Mouse (Mus musculus) urinary bladder, postnatal 10 days (tissue): ENCODE results near the gene Cntnap2.

Source experiments
- DNase-seq: peaks from one replicate; pipeline ENCODE4 v3.0.0; 2022; ENCODE audit warnings: low spot score

Gene Cntnap2

DNA sequence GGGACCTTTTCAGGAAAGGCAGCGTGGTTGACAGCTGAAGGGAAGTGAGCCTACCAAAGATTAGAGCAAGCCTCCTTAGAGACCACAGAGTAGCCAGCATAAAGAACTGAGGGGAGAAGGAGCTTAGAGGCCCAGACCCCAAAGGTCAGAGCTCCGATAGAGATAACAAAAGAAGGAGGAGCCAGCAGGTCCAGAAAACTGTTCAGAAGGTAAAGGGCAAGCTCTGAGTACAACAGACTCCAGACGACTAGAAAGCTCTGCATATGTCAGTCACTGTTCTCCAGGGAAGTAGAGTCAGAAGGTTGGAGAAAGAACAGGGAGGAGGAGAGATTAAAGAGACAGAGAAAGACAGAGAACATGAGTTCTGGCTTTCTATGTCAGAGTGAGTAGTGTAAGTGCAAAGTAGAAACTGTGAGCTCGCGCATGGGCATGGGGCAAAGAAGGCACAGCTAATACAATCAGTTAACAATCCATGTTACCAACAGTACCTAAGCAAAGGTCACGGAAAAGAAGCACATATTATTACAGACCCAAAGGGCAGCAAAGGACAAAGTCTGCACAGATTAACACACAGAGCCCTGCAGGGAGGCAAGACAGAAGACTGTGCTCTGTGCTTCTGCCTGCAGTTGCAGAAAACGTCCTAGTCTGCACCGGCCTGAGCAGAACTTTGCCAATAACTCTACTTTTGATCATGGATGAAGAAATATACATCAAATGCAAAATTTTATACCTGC, 2247.1 kb downstream of the Cntnap2 start:
- no peak for DNase-seq

- DNase-seq = no peak
These were observed 2247.8 kb downstream of the Cntnap2 start for GRCm38 (mm10) chr6:47306954-47307353.

DNA sequence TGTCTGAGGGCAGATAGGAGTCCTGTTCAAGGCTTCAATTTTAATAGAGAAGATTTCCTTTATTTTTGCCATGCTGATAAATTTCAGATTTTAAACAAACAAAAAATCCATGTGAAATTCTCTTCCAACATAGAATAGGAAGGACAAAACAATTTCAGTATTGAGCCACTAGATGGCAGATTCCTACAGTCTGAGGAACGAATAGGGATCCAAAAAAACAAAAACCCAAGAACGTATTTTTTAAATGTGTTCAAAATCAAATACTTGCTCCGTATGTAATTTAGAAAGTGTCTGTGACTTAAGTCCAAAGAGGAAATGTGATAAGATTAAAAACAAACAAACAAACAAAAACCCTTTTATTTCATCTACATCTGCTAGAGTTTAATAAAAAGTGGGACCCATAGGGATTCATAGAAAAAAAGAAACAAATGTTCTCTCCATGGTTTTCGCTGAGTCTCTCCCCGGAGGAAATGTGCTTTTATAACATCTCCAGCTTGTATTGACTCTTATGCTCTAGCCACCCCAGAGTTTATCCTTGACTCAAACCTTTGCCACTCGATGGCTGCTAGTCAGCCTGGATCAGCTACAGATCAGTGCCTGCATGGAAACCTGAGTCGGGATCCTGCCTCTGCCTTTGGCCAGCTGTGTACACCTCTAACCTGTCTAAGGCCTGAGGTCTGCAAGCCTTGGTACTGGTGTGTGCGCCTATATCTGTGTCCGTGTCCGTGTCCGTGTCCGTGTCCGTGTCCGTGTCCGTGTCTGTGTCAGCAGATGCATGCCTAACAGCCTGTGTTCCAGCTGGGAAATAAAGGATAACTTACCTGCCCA, 2255.6 kb downstream of the Cntnap2 start:
- DNase-seq = no peak

DNA sequence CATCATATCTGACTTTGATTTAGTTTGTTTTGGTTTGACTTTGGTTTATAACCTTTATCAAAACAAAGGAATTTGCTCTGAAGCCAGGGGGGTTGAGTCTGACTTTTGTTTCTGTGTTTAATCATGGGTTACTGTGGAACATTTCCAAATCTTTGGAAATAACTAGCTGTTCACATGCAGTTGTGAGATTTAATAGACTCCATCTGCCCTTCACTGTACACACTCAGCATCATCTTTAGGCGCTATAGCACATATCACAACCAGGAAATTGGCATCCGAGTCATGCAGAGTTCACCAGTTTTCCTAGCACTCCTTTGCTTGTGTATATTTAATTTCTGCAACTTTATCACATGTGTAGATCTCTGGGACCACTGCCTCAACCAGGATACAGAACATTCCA, 2256.3 kb downstream of the Cntnap2 start:
- DNase-seq = no peak

- no peak for DNase-seq
These were observed 2258.1 kb downstream of the Cntnap2 start for GRCm38 (mm10) chr6:47317253-47317652.

- DNase-seq = no peak
These were observed 2259.5 kb downstream of the Cntnap2 start for GRCm38 (mm10) chr6:47318705-47319104.

DNA sequence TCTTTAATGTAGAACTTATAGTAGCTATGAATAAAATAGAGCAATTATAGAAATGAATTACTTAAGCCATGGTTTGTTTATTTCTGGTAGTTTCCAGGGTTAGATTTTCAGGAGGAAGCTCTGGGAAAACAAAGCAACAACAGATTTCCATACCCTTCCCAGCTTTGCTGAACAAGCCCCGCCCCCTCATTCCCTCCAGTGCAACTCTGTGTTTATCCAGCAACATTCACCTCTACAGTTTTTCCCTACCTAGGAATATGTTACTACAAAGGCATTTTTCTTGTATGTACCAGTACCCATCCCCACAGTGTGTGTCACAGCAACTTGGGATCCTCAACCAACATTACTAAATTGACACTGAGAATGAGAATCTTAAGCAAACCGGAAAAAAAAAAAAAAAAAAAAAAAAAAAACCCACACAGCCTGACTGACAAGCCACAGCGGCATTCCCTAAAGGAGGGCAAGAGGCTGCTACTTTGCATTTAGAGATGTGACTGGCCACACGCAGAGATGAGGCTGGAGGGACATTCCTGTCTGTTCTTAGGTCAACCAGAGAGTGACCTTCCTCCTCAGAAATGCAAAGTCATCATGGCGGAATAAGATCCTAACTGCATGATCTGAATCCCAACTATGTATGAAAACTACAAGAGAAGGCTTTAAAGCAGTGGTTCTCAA, 2260.3 kb downstream of the Cntnap2 start:
- DNase-seq = no peak

DNA sequence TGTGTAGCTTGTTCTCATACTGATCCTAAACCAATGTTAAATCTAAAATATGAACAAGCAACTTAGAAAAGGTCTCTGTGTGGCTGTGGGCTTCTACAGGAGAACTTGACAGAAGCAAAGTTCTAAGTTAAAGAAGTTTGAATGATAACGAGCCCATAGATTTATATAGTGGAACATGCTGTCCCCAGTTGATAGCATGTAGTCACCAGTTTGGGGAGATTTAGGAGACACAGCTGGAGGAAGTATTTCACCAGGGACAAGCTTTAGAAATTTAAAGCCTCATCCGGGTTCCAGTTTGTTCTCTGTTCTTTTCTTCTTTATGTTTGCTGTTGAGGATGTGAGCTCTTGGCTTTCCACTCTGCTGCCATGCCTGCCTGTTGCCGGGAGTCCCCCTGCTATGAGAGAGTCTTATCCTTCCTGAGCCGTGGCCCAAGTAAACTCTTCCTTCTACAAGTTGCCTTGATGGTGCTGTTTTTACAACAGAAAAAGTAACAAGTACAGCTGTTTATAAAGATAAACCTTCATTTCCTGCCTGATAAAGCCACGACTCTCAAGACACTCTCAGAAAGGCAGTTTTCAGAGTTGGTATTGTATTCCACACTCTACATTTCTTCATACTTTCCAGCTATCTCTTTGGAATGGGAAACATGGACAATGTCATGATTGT, 2264.1 kb downstream of the Cntnap2 start:
- no peak for DNase-seq

DNA sequence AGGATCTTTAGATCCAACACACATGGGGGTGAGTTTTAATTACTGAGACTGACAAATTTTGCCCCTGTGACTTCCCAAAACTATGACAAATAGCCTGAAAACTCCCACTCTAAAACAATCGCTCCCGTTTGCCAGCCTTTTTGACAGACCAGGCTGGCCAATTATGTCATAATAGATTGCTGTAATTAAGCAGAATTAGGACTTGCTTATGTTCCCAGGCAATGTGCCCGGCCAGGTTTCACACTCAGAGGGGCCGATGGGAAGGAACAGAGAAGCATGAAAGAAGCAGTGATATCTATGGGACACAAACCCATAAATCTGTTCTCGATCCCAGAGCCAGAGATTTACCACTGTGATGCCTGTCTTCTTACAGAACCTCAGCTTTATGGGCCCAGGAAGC, 2264.7 kb downstream of the Cntnap2 start:
- no peak for DNase-seq

DNA sequence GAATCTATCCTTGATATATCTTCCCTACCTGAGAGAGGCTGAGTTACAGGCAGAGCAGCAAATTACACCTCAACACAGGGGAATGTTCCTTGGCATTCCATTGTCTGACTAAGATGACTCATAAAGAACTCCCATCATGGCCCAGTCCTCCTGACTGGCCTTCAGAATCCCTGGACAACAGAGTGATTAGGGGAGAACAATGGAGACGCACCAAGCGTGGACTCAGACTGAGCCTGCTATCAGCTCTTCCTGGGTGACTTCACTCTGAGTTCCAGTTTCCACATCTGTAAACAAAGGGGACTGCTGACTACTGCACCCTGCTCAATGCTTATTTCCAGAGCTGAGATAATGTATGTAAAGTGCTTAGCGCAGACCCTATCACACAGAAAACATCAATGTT, 2269.1 kb downstream of the Cntnap2 start:
- DNase-seq = no peak

DNA sequence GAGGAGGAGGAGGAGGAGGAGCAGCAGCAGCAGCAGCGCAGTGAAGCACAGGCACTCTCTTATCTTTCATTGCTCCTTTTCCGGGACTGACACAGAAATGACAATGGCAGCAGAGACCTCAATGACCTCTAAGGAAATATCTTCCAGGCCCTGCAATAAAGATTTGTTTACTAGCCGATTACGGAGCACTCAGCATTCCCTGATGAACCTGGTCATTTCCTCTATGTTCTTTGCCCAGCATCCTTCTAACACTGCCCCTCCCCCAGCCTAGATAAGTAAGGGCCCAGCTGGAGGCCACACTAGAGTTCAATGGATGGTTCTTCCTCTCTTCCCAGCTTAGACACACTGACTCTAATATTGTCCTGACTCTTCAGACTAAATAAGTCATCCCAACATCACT, 2270.1 kb downstream of the Cntnap2 start:
- no peak for DNase-seq

DNA sequence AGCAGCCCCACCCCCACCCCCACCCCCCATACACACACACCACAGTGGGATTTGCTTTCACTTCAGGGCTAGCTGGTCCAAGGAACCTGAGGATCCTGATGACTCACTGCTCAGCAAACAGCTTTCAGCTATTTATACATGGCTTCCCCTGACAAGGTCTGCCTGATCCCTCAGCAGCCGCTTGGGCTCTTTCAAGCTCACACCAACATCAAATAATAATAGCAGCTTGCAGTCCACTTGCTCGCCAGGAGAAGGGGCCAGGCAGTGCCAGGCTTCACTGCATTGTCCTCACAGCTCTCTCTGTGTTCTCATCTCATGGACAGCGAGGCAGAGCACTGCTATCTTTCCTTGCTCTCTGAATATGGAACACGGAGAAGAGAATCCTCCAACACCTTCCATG, 2273.9 kb downstream of the Cntnap2 start:
- DNase-seq = no peak

DNA sequence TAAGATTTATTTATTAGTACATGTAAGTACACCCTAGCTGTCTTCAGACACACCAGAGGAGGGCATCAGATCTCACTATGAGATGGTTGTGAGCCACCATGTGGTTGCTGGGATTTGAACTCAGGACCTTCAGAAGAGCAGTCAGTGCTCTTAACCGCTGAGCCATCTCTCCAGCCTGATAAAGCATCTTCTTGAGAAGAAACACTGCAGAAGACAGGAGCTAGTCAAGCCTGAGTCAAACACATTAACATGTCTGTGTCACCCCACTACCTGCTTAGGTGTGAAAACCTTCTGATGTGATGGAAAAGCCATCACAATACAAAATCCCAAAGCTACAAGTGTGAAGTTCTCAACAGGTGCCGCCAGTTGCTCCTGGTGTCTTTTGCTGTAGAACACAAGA, 2275.2 kb downstream of the Cntnap2 start:
- DNase-seq = no peak

DNA sequence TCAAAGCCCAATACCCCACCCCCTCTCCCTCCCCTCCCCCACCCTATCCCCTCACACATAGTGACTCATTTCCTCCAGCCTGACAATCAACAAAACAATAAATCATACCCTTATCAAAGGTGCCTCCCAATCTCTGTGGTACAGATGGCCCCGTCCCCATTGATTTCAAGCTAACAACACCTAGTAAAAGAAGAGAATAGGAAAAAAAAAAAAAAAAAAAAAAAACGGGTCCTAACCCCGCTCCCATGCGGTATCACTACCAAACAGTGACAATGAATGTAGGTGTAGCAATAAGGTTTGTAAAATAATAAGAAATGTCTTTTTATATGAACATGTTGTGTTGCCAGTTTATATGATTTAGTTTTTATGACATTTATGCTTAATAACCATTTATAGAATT, 2278.1 kb downstream of the Cntnap2 start:
- DNase-seq = no peak

- DNase-seq = no peak
These were observed 2279.0 kb downstream of the Cntnap2 start for GRCm38 (mm10) chr6:47338113-47338512.

- DNase-seq = no peak
These were observed 2281.8 kb downstream of the Cntnap2 start for GRCm38 (mm10) chr6:47340813-47341502.

- DNase-seq = no peak
These were observed 2282.3 kb downstream of the Cntnap2 start for GRCm38 (mm10) chr6:47341503-47341884.

DNA sequence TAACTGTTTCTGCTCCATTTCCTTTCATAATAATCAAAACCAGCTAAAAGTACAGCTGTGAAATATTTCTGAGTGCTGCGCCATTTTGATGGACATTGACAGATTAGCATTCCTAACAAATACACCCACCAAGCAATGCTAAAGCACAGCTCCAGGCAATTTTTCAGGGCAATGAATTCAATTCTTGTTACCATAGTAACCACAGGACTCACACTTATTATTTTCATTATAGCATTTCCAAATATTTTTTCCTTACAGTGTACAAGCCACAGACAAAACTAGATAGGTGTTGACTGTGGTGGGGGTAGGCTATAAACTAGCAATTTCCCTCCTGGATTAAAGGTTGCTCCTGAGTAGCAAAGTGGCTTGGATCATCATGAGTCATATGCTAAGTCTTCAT, 2284.1 kb downstream of the Cntnap2 start:
- DNase-seq = no peak

DNA sequence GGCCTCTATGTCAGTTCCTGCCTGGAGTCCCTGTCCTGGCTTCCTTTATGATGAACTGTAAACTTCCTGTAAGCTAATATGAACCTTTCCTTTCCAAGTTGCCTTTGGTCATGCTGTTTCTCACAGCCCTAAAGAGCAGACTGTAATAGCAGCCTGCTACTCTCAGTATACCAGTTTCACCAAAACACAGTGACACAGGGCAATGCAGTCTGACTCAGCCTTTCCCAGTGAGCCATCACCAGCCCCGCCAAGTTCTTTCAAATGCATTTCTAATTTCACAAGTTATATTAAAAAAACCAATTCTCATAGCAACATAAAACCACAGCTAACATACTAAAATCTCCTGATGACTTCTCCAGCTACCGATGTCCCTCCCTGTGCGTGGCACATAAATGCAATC, 2285.5 kb downstream of the Cntnap2 start:
- no peak for DNase-seq

- DNase-seq = no peak
These were observed 2291.0 kb downstream of the Cntnap2 start for GRCm38 (mm10) chr6:47350100-47350690.
